Mouse (Mus musculus) naive thymus-derived CD4-positive, alpha-beta T cell, adult 2 months (primary cell): Measurements from ENCODE around the gene Btnl6.
"Not testable (repeated sequence)": the region's sequence is repeated elsewhere in the genome, so short reads cannot be mapped to it uniquely, and the experiment has no call there.

Experiments used
- DNase-seq: peaks from one replicate; pipeline ENCODE4 v3.0.0-alpha.2; 2011; ENCODE audit warnings: low read depth

Btnl6 gene

DNA sequence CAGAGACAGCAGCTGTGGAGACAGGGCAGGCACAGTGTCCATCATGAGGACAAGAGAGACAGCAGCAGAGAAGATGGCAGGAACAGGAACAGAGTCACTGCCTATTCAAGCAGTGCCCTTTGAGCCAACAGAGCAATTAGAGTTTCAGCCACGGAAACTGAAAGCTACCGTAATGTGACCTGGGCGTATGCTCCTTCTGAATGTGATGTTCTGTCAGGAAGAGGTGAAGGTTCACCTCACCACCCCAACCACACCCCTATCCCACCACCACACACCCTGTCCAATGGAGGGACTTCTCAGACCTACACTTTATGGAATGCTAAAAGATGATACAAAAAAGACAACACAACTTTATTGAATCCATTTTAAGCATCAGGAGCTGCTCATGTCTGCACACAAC, 19.8 kb downstream of the Btnl6 start:
- DNase-seq = not testable (repeated sequence)

DNA sequence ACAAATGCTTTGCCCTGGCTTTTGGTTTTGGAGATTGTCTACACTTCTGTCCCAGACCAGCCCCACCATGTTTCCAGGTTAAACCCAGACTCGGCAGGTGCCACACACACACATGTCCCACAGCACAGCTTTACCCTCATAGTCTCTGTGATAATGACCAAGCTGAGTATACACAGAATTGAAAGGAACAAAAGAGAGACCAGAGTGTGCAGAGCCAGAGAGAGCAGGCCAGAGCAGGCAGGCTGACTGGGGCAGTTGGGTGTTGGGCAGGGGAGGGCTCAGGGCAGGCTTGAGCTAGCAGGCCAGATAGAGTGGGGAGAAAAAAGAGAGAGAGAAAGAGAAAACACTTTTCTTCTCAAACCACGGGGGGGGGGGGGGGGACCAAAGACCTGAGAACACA, 20.6 kb downstream of the Btnl6 start:
- DNase-seq = no peak

DNA sequence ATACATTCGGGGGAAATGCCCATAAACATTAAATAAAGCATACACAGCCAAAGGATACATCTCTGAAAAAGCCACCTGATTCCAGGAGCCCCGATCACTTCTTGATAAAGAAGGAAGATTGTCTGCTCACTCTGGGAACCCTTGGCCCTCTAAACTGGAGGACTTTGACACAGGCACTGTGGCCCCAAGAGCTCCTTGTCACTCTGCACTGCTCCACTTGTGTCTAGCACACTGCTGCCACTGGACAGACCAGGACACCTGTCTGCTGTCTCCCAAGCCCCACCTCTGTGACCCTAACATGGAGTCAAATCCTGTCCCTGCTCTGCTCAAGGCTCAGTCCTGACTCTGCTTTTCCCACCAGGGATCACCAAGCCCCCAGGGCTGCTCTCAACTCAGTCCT, 22.0 kb downstream of the Btnl6 start:
- not testable (repeated sequence) for DNase-seq

DNA sequence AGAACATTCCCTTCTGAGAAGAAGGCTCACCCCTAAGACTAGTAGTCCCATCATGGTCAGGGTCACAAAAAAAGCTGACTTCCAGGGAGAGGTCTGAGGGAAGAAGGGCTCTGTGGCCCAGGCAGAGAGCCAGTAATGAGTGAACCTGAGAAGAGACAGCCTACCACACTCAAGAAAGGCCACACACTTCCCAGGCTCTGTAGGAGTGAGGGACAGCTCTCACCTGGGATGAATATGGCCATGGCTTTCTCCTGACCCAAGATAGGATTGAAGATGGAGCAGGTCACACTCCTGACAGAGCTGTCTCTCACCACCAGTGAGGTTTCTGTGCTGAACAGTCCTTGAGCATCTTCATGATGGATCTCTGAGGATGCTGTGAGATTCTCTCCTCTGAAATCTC, 24.4 kb downstream of the Btnl6 start:
- DNase-seq = no peak

DNA sequence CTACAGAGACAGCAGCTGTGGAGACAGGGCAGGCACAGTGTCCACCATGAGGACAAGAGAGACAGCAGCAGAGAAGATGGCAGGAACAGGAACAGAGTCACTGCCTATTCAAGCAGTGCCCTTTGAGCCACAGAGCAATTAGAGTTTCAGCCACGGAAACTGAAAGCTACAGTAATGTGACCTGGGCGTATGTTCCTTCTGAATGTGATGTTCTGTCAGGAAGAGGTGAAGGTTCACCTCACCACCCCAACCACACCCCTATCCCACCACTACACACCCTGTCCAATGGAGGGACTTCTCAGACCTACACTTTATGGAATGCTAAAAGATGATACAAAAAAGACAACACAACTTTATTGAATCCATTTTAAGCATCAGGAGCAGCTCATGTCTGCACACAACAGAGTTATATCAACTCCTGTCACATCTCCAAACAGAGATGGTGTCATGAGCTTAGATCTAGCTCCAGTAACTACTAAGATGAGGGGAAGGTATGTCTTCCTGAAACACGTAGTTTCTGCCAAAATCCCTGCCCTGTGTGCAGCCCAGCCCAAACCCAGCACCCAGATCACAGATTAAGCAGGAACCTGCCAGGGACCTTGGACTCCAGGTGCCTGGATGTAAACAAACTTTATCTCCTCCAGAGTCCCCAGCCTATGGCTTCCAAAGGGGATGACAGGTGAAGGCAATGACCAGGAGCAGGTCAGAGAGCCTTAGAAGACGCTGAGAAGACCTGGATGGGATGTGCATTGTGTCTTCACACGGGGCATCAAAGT, 39.7 kb downstream of the Btnl6 start, which contains the start of gene Btnl4:
TSS of gene Btnl4 (minus strand) at position 81 of the 776 bp plus-strand sequence.
- not testable (repeated sequence) for DNase-seq

DNA sequence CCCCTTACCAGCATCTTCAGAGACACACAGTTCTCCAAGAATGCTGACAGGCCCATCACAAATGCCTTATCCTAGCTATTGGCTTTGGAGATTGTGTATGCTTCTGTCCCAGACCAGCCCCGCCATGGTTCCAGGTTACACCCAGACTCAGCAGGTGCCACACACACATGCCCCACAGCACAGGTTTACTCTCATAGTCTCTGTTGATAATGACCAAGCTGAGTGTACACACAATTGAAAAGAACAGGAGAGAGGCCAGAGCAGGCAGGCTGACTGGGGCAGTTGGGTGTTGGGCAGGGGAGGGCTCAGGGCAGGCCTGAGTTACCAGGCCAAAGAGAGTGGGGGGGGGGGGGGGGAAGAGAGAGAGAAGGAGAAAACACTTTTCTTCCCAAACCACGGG, 40.7 kb downstream of the Btnl6 start:
- no peak for DNase-seq

DNA sequence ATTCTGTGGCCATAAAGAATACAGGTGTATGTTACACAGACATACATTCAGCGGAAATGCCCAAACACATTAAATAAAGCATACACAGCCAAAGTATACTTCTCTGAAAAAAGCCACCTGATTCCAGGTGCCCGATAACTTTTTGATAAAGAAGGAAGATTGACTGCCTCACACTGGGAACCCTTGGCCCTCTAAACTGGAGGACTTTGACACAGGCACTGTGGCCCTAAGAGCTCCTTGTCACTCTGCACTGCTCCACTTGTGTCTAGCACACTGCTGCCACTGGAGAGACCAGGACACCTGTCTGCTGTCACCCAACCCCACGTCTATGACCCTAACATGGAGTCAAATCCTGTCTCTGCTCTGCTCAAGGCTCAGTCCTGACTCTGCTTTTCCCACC, 42.1 kb downstream of the Btnl6 start:
- no peak for DNase-seq

DNA sequence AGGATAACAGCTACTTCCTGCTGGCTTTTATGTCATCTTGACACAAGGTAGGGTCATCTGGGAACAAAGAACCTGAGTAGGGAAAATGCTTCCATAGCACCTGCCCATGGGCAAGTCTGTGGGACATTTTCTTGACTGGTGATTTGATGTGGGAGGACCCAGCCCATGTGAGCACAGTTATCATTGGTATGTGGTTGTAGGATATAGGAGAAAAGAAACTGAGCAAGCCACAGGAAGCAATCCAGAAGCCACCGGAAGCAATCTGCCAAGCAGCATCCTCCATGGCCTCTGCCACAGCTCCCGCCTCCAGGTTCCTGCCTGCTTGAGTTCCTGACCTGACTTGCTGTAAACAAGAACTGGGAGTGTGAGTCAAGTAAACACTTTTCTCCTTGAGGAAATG, 46.7 kb downstream of the Btnl6 start:
- DNase-seq = no peak

DNA sequence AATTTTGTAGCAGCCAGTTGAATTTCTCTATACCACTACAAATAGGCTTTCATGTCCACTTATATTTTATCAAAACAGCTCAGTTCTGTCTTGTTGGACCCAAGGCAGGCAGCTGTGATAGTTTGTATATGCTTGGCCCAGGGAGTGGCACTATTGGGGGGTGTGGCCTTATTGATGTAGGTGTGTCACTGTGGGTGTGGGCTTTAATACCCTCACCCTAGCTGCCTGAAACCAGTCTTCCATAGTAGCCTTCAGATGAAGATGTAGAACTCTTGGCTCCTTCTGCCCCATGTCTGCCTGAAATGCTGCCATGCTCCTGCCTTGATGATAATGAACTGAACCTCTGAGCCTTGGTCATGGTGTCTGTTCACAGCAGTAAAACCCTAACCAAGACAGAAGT, 51.2 kb downstream of the Btnl6 start:
- not testable (repeated sequence) for DNase-seq

DNA sequence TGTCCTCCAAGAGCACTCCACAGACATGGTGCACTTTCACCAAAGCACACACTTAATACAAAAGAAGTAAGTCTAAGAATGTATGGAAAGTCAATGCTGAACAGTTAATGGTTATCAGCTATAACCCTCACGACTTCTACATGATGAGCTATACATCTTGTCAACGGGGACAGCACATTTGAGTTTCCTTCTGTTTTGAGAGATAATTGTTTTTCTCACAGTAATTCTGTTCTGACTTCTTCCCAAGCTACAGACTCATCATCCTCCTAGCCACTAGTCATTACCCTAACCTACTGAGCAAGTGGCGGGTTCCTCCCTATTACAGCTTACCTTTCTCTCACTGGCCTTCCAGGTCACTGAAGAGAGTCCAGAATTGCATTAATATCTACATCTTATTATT, 57.9 kb downstream of the Btnl6 start:
- DNase-seq = no peak
